Mouse (Mus musculus) large intestine, adult 2 months (tissue): ENCODE measurements at regions not wholly inside any gene's neighbourhood (a gene's known extent, or its start where the extent isn't known, plus 50 kb on each side); places are given as distances from the start of the nearest gene placed in this dataset.

Source experiments
- DNase-seq: peaks from one replicate; pipeline ENCODE4 v3.0.0-alpha.2; 2012; ENCODE audit warnings: low read depth, low spot score
- WGBS: fragments of 180-500 bp; shearing (Covaris S2); methylation state at CpG from one replicate; pipeline ENCODE4 v1.1.7; 2018; 5-methylcytosine and 5-hydroxymethylcytosine counted together

- 83% methylated on average over 11 of the region's 11 CpGs for WGBS
- no peak for DNase-seq
Observed at GRCm38 (mm10) chr5:118961091-118961490, 400.6 kb downstream of the Med13l start.

GRCm38 (mm10) chr5:118962152-118962551 is 401.7 kb downstream of the Med13l start:
- 86% methylated on average over 3 of the region's 3 CpGs for WGBS
- no peak for DNase-seq

GRCm38 (mm10) chr5:118963001-118963400 is 402.5 kb downstream of the Med13l start:
- DNase-seq: no peak
- WGBS: 89% methylated on average over 3 of the region's 3 CpGs

GRCm38 (mm10) chr5:118966901-118967300 is 406.4 kb downstream of the Med13l start:
- WGBS: 75% methylated on average over 6 of the region's 6 CpGs
- DNase-seq: no peak

- no peak for DNase-seq
- WGBS: 60% methylated on average over 11 of the region's 11 CpGs
Observed at GRCm38 (mm10) chr5:118967718-118968117, 407.2 kb downstream of the Med13l start.

GRCm38 (mm10) chr5:118975147-118975546 is 414.7 kb downstream of the Med13l start:
- WGBS: 68% methylated on average over 10 of the region's 10 CpGs
- DNase-seq: no peak

- WGBS: 30% methylated on average over 11 of the region's 11 CpGs
- peak; percentile 33 for DNase-seq
Observed at GRCm38 (mm10) chr5:118978921-118979630, 418.6 kb downstream of the Med13l start.

GRCm38 (mm10) chr5:118981046-118981445 is 420.6 kb downstream of the Med13l start:
- WGBS: 55% methylated on average over 16 of the region's 16 CpGs
- DNase-seq: no peak

GRCm38 (mm10) chr5:118984251-118984650 is 423.8 kb downstream of the Med13l start:
- WGBS: 74% methylated on average over 3 of the region's 3 CpGs

GRCm38 (mm10) chr5:118984797-118985408 is 424.4 kb downstream of the Med13l start:
- 32% methylated on average over 9 of the region's 9 CpGs for WGBS
- DNase-seq: peak; percentile 87

More at GRCm38 (mm10) chr5:118984251-118984650, 423.8 kb downstream of the Med13l start:
- DNase-seq: no peak

- WGBS: 89% methylated on average over 10 of the region's 10 CpGs
- no peak for DNase-seq
Observed at GRCm38 (mm10) chr5:118987376-118988000, 427.0 kb downstream of the Med13l start.

- WGBS: 21% methylated on average over 15 of the region's 15 CpGs
- DNase-seq: no peak
Observed at GRCm38 (mm10) chr5:118999124-118999523, 438.6 kb downstream of the Med13l start.

GRCm38 (mm10) chr5:119005825-119006471 is 445.5 kb downstream of the Med13l start:
- 12% methylated on average over 34 of the region's 34 CpGs for WGBS
- DNase-seq: no peak

- 70% methylated on average over 14 of the region's 14 CpGs for WGBS
- DNase-seq: no peak
Observed at GRCm38 (mm10) chr5:119010048-119010447, 449.6 kb downstream of the Med13l start.

- no peak for DNase-seq
- WGBS: 92% methylated on average over 5 of the region's 5 CpGs
Observed at GRCm38 (mm10) chr5:119015181-119015580, 454.7 kb downstream of the Med13l start.

- 56% methylated on average over 15 of the region's 15 CpGs for WGBS
- no peak for DNase-seq
Observed at GRCm38 (mm10) chr5:119015606-119016255, 455.3 kb downstream of the Med13l start.

- WGBS: 61% methylated on average over 4 of the region's 4 CpGs
- no peak for DNase-seq
Observed at GRCm38 (mm10) chr5:119016420-119016819, 455.9 kb downstream of the Med13l start.

GRCm38 (mm10) chr5:119023947-119024346 is 463.5 kb downstream of the Med13l start:
- 65% methylated on average over 8 of the region's 8 CpGs for WGBS
- no peak for DNase-seq

- DNase-seq: no peak
- 74% methylated on average over 5 of the region's 5 CpGs for WGBS
Observed at GRCm38 (mm10) chr5:119032051-119032450, 471.6 kb downstream of the Med13l start.

- DNase-seq: no peak
- WGBS: 81% methylated on average over 10 of the region's 10 CpGs
Observed at GRCm38 (mm10) chr5:119044548-119044947, 484.1 kb downstream of the Med13l start.
